Mouse (Mus musculus) forebrain, postnatal 0 days (tissue): Measurements from ENCODE around the gene Galnt18. TPM values are rescaled to one million over a fixed set of nuclear protein-coding genes. Genes with fewer than 3 reads are reported as not detected.
A peak's percentile ranks its signal among the peaks of the same experiment; 100 is the strongest.

ENCODE experiments used
- ATAC-seq: fragments of 200-750 bp; cut with Nextera tagmentation; 2 replicates; pipeline ENCODE4 v1.8.0; 2017; ENCODE audit warnings: mild to moderate bottlenecking, moderate library complexity
- DNase-seq: peaks from one replicate; pipeline ENCODE4 v3.0.0-alpha.2; 2015
- H3K27ac ChIP-seq: fragments of 300-500 bp; sonication (generic); 2 replicates; pipeline ENCODE4 v1.5.1; 2014; ENCODE audit warnings: low read depth, mild to moderate bottlenecking, antibody characterized with exemption, low read length, moderate library complexity, mixed read lengths
- H3K27me3 ChIP-seq: fragments of 300-500 bp; sonication (generic); 2 replicates; pipeline ENCODE4 v1.6.1; 2014; ENCODE audit warnings: mild to moderate bottlenecking, low read length, mixed read lengths; ENCODE audit not compliant: insufficient read depth
- H3K36me3 ChIP-seq: fragments of 300-500 bp; sonication (generic); 2 replicates; pipeline ENCODE4 v1.6.1; 2014; ENCODE audit warnings: mild to moderate bottlenecking, moderate library complexity; ENCODE audit not compliant: insufficient read depth
- H3K4me1 ChIP-seq: fragments of 300-500 bp; sonication (generic); 2 replicates; pipeline ENCODE4 v1.6.1; 2014; ENCODE audit warnings: antibody characterized with exemption; ENCODE audit not compliant: insufficient read depth
- H3K4me2 ChIP-seq: fragments of 300-500 bp; sonication (generic); 2 replicates; pipeline ENCODE4 v1.6.1; 2014; ENCODE audit warnings: low read depth, mild to moderate bottlenecking, moderate library complexity
- H3K4me3 ChIP-seq: fragments of 300-500 bp; sonication (generic); 2 replicates; pipeline ENCODE4 v1.5.1; 2014; ENCODE audit warnings: low read depth, low read length, mixed read lengths
- H3K9ac ChIP-seq: fragments of 300-500 bp; sonication (generic); 2 replicates; pipeline ENCODE4 v1.6.1; 2014; ENCODE audit warnings: mild to moderate bottlenecking
- H3K9me3 ChIP-seq: fragments of 300-500 bp; sonication (generic); 2 replicates; pipeline ENCODE4 v1.6.1; 2016; ENCODE audit warnings: low read length
- CTCF ChIP-seq: sonication (generic); IDR thresholded peaks from 2 replicates; pipeline ENCODE4 v1.5.1; 2016; ENCODE audit warnings: antibody characterized with exemption, control low read depth, low read depth
- WGBS: fragments of 180-500 bp; shearing (Covaris S2); extraction: QIAGEN DNeasy Blood & Tissue Kit; methylation state at CpG from one replicate; pipeline ENCODE4 v1.1.7; 2014; 5-methylcytosine and 5-hydroxymethylcytosine counted together
- polyA plus RNA-seq: library from polyadenylated mRNA; unstranded; fragments of >200 nt; fragmentation: Nextera tagmentation; extraction: Ambion mirVana; gene quantifications from 2 replicates; pipeline ENCODE4 v1.2.1, GENCODE M21; 2015
- total RNA-seq: library from RNA; depleted of rRNA; stranded (reverse); fragments of >200 nt; gene quantifications from 2 replicates; pipeline ENCODE4 v1.2.3, GENCODE M21; 2014

Galnt18 gene
- total and polyA plus RNA-seq, 2 experiments from 2014 or later, result 18.0 to 22.0 TPM

DNA sequence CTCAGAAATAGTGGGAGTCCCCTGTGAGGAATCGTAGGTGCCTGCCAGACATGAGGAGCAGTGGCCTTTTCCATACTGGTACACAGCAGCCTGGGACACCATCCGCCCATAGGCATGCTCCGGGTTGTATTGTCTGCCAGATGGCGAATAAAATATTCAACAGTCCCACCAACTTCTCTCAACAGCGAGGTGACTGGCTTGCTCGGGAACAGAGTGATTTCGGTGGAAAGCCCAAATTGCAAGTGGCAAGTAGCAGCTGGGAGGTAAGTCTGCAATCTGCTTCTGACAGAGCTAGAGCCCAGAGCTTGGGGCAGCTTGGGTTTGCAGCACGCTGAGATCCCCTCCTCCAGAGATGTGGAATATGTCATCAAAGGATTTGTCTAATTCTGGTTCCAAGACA, 5.7 kb upstream of the Galnt18 start:
- H3K9me3 ChIP-seq, result no peaks in the 10 kb centered on the region
- ATAC-seq (peak; percentile 88), DNase-seq (peak; percentile 70)
- no peaks in the 10 kb centered on the region for H3K27me3 ChIP-seq
- WGBS, result 52% methylated on average over 8 of the region's 8 CpGs
- no peaks in the 10 kb centered on the region for H3K4me1 ChIP-seq
- H3K4me3 ChIP-seq, result no peak overlapping the region
- no peak overlapping the region for H3K4me2 ChIP-seq
- no peak overlapping the region for H3K9ac ChIP-seq
- no peak overlapping the region for H3K27ac ChIP-seq
- H3K36me3 ChIP-seq, result no peaks in the 10 kb centered on the region
- no peak for TF ChIP-seq CTCF

DNA sequence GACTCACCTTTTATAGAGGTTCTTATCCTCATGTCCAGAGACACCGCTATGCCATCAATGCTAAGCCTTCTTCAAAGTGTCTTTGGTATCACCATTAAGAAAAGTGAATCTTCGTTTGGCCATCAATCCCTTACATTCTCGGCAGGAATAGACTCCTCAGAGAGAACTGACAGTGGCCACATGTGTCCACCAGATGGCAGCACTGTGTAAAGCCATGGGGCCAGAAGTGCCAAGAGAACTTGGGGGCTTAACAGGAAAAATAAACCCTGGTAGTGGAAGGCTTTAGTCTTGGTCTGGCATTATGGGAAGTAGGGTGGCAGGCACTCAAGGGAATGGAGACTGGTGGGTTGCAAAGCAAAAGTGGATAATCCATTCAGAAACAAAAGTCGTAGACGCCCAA, 2.3 kb upstream of the Galnt18 start:
- Histone ChIP-seq H3K27me3 (no peaks in the 10 kb centered on the region), H3K9ac (no peak overlapping the region), H3K9me3 (no peaks in the 10 kb centered on the region), H3K4me1 (no peaks in the 10 kb centered on the region), H3K4me2 (no peak overlapping the region), H3K36me3 (no peaks in the 10 kb centered on the region), H3K27ac (no peak overlapping the region), H3K4me3 (no peak overlapping the region)
- WGBS, result 53% methylated on average over 5 of the region's 5 CpGs
- peak; percentile 83 for DNase-seq
- ATAC-seq, result no peak
- peak; percentile 94 for TF ChIP-seq CTCF

DNA sequence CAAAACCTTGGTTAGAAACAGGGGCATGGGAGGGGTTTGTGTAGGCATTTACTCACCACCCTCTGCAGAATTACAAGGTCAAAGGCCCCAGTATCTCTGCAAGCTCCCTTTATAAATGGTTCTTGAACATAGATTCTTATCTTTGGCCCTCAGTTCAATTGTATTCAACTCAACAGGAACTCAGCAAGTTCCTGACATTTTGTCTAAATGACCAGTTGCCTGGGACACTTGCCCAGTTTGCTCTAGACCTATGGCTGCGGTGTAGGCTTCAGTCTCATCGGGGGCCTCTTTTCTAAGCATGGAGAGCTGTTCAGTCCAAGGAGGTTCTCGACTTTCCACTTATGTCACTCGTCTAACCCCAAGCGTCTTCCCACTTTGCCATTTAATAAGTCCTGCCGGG, 1.5 kb upstream of the Galnt18 start:
- 90% methylated on average over 6 of the region's 6 CpGs for WGBS
- no peaks in the 10 kb centered on the region for H3K36me3 ChIP-seq
- no peaks in the 10 kb centered on the region for H3K4me1 ChIP-seq
- no peak for TF ChIP-seq CTCF
- no peak for ATAC-seq
- DNase-seq, result no peak
- no peaks in the 10 kb centered on the region for H3K9me3 ChIP-seq
- H3K27me3 ChIP-seq, result no peaks in the 10 kb centered on the region
- H3K4me3 ChIP-seq, result no peak overlapping the region
- H3K27ac ChIP-seq, result no peak overlapping the region
- H3K4me2 ChIP-seq, result no peak overlapping the region
- H3K9ac ChIP-seq, result no peak overlapping the region

DNA sequence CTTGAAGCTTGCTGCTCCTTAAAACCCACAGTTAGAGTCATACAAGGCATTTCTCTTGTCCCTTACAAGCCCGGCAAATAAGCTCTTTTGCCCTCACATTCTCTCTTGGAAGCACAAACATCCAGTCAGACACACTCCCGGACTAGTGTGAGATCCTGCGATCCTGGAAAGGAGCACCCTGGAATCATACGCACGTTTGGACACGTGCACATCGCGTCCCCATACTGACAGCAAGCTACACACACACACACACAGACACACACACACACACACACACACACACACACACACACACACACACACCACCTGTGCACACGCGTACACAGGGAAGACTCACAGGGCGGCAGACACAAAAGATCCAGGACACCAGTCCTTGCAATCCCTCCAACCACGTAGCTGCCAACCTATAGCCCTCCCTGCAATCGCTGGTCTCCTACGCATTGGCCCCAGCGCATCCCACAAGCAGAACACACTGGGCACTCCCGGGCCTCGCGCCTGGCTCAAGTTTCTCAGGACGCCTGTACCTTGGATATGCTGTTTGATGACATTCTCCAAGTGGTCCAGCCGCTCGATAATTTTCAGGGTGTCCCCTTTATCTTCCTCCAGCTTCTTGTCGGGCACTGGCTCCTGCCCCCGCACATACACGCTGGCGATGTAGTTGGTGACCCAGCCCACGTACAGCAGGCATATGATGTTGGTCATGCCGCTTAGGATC, 831 bp downstream of the Galnt18 start:
- Histone ChIP-seq H3K27me3 (no peaks in the 10 kb centered on the region), H3K27ac (0 out of 2 replicates have a peak overlapping the region, but pooled peaks have one; percentile 54), H3K4me3 (peak overlapping the region; percentile 58), H3K4me2 (peak overlapping the region; percentile 98), H3K9ac (peak overlapping the region; percentile 58), H3K9me3 (no peaks in the 10 kb centered on the region), H3K4me1 (no peaks in the 10 kb centered on the region), H3K36me3 (no peaks in the 10 kb centered on the region)
- DNase-seq (peak; percentile 45), ATAC-seq (peak; percentile 21; the same call in 1 of the 2 replicates)
- WGBS, result 11% methylated on average over 27 of the region's 27 CpGs
- TF ChIP-seq CTCF, result no peak

DNA sequence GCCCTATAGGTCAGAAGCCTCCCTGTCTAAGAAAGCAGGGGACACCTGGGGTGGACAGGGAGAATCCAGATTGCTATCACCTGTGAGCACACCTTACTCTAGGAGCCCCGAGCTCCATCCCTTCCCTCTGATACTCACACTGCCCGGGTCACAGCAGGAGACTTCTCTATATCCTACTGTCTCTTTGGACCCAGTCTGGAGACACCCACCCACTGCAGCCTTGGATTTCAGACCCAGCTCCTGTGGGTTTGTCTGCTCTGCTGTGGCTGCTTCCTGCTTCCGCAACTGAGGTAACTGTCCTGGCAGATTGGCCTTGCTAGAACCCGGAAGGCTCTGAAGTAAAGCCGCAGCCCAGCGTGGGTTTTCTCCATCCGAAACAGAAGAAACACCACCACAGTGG, 1.6 kb downstream of the Galnt18 start:
- ATAC-seq, result no peak
- Histone ChIP-seq H3K4me2 (peak overlapping the region; percentile 98), H3K9ac (peak overlapping the region; percentile 58), H3K9me3 (no peaks in the 10 kb centered on the region), H3K27me3 (no peaks in the 10 kb centered on the region), H3K4me1 (no peaks in the 10 kb centered on the region), H3K4me3 (peak overlapping the region; percentile 58), H3K36me3 (no peaks in the 10 kb centered on the region), H3K27ac (no peak overlapping the region)
- WGBS, result 76% methylated on average over 7 of the region's 7 CpGs
- no peak for DNase-seq
- TF ChIP-seq CTCF, result no peak

DNA sequence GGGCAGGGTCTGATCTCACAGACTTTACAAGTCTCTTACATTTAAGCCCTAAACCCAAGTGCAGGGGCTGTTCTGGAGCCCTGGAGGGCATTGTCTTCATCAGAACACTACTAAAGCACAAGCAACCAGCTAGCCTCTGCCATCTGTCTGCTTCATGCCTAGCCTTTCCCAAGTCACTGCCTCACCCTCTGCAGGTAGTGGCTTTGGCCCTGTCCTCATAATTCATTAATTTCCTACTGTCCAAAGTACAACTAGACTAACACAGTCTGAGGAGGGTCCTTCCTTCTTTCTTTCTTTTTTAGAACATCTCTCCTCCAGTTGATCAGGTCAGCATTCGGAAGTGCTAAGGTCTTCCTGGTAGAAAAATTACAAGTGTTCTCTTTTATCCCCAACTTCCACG, 2.6 kb downstream of the Galnt18 start:
- no peaks in the 10 kb centered on the region for H3K9me3 ChIP-seq
- no peaks in the 10 kb centered on the region for H3K36me3 ChIP-seq
- H3K4me3 ChIP-seq, result no peak overlapping the region
- H3K27me3 ChIP-seq, result no peaks in the 10 kb centered on the region
- no peak for TF ChIP-seq CTCF
- ATAC-seq (no peak), DNase-seq (no peak)
- WGBS, result 88% methylated on average over 2 of the region's 2 CpGs
- no peak overlapping the region for H3K9ac ChIP-seq
- peak overlapping the region; percentile 98 for H3K4me2 ChIP-seq
- no peak overlapping the region for H3K27ac ChIP-seq
- H3K4me1 ChIP-seq, result no peaks in the 10 kb centered on the region

DNA sequence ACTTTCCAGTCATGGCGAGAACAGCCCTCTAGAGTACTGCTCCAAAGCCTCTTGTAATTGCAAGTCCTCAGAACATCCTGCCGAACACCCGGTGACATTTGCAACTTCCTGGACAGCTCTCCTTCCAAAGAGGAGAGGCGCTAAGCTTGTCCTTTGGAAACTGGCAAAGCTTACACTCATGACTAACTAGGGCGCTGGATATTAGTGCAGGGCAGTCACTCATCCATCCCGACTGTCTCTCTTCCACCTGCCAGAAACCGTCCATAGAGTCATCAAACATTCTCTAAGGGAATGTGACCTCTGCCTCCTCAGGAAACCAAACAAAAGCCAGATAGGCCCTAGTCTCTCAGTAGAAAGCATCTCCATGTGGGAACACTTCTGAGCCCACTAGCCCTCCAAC, 3.6 kb downstream of the Galnt18 start:
- no peaks in the 10 kb centered on the region for H3K27me3 ChIP-seq
- TF ChIP-seq CTCF, result no peak
- H3K9ac ChIP-seq, result no peak overlapping the region
- H3K9me3 ChIP-seq, result no peaks in the 10 kb centered on the region
- ATAC-seq (no peak), DNase-seq (no peak)
- H3K27ac ChIP-seq, result no peak overlapping the region
- no peaks in the 10 kb centered on the region for H3K36me3 ChIP-seq
- H3K4me1 ChIP-seq, result no peaks in the 10 kb centered on the region
- H3K4me2 ChIP-seq, result peak overlapping the region; percentile 98; the same call in 1 of the 2 replicates
- 77% methylated on average over 7 of the region's 7 CpGs for WGBS
- H3K4me3 ChIP-seq, result no peak overlapping the region
